ENCODE assay signal across 8 mouse cellular contexts in genomic region chr6:67036356-67036811, GRCm38 (mm10). TPM values are rescaled to one million over a fixed set of nuclear protein-coding genes. Genes with fewer than 3 reads are reported as not detected.
DNase-seq lines count a peak whose midpoint lies in the region; ATAC-seq and TF ChIP-seq lines count a peak whose summit lies in the region.

No protein-coding gene starts in this region.

- peaks cover 14% of the 10 kb centered on the region for H3K4me1 ChIP-seq in lung, embryonic 15.5 days
- peaks cover 2% of the 10 kb centered on the region for H3K4me1 ChIP-seq in olfactory bulb, adult 2 months (ENCODE audit: control insufficient read depth, insufficient read depth, low read length)

- no peaks in the 10 kb centered on the region for H3K9me3 ChIP-seq in lung, embryonic 15.5 days

- peak; percentile 62 to 65 for ATAC-seq in hematopoietic stem cell, adult 5-6 weeks (replicated peaks in 1 of 2; ENCODE audit: insufficient read depth in 1 of 2, low FRiP score in 2 of 2, low TSS enrichment in 1 of 2, low read depth in 1 of 2, poor library complexity in 2 of 2, severe bottlenecking in 2 of 2)
- peak; percentile 74 for ATAC-seq in lung, embryonic 15.5 days (ENCODE audit: borderline replicate concordance, extremely low read depth, low FRiP score, low TSS enrichment)

- peak; percentile 18; the same call in 1 of the 2 replicates for TF ChIP-seq CTCF in olfactory bulb, adult 2 months (IDR thresholded peaks at IDR 0.05; ENCODE audit: insufficient read depth, low read depth, low read length)

- no peaks in the 10 kb centered on the region for H3K27me3 ChIP-seq in lung, embryonic 15.5 days

- no peak for TF ChIP-seq POLR2A in olfactory bulb, adult 2 months (IDR thresholded peaks at IDR 0.05; ENCODE audit: insufficient read depth, low read depth, low read length)

- H3K4me2 ChIP-seq in lung, embryonic 15.5 days: peak overlapping the region; percentile 83

- peak overlapping the region; percentile 95 for H3K27ac ChIP-seq in lung, embryonic 15.5 days
- H3K27ac ChIP-seq in olfactory bulb, adult 2 months (ENCODE audit: insufficient read depth, low read depth, low read length): no peak overlapping the region

- H3K9ac ChIP-seq in lung, embryonic 15.5 days: peak overlapping the region; percentile 87

- peak; percentile 88 for DNase-seq in MN1 (ENCODE audit: low spot score)
- peak; percentile 72 for DNase-seq in cerebellum, adult 8-10 months
- peak; percentile 89 for DNase-seq in forelimb bud, embryonic 11.5 days (ENCODE audit: low read depth, low spot score)
- peak; percentile 54 for DNase-seq in layer of hippocampus, adult 9-10 months (ENCODE audit: low spot score)
- DNase-seq in thymus, adult 18-20 months: peak; percentile 66 to 69

- H3K36me3 ChIP-seq in lung, embryonic 15.5 days: no peaks in the 10 kb centered on the region

- WGBS in lung, embryonic 15.5 days: under 1% methylated on average over 29 of the region's 29 CpGs
- WGBS in olfactory bulb, adult 2 months: under 1% methylated on average over 29 of the region's 29 CpGs

- peak overlapping the region; percentile 88 for H3K4me3 ChIP-seq in lung, embryonic 15.5 days
- peak overlapping the region; percentile 72 for H3K4me3 ChIP-seq in olfactory bulb, adult 2 months (ENCODE audit: insufficient read depth, low read depth, low read length)

RNA-seq across cellular contexts. Expression of gene Gadd45a, which starts 0.9 kb away (rescaled TPM):
- total RNA-seq in hematopoietic stem cell, adult 5-6 weeks (2017): 36.1 and 51.8 TPM in 2 replicates
- 16.6 and 18.9 TPM in 2 replicates for polyA plus RNA-seq in lung, embryonic 15.5 days (2015; fragmentation: Nextera tagmentation; extraction: Ambion mirVana)
- polyA plus RNA-seq in olfactory bulb, adult 2 months (2012; ENCODE audit: insufficient read depth, insufficient read length, low replicate concordance, missing spikeins): not detected in 2 replicates

Comparison
In these comparisons a context has a peak if more than half of its experiments do, and no peak if none do; other contexts are left out.
1. RNA of gene Gadd45a, which starts 0.9 kb away (polyA plus RNA-seq): 16.6 to 18.9 TPM in lung, embryonic 15.5 days; not detected in olfactory bulb, adult 2 months; every median in the first group is over 10 times any median in the second.
2. Peak in every context shown above with its lines, with median percentiles within 50 percentile points of each other: DNase-seq.